ENCODE assay signal across 27 mouse cellular contexts in genomic region chr10:126295853-126296252, GRCm38 (mm10).
DNase-seq lines count a peak whose midpoint lies in the region; ATAC-seq and TF ChIP-seq lines count a peak whose summit lies in the region.
"Had no signal": no experiment of that assay in that cellular context is flagged by ENCODE, and none has a peak within 500 bp of the region (broad histone marks: within the 10 kb centered on the region; RNA-seq: fewer than 3 reads in every experiment).

No protein-coding gene starts in this region.

- no peak for ATAC-seq in monocyte, adult 5-6 weeks (replicated peaks; ENCODE audit: insufficient number of reproducible peaks, low FRiP score, low TSS enrichment, poor library complexity, severe bottlenecking)
- ATAC-seq: CD4-positive, CD25-positive, alpha-beta regulatory T cell, adult 4 months; forebrain, embryonic 15.5 days; inflammation-experienced regulatory T-cells, adult 6 months had no signal

- intact Hi-C loops in left cerebral cortex, postnatal 4 days (cut with DNase I), result no loop called here
- intact Hi-C loops in left cerebral cortex, adult 2 months (cut with DNase I), result loop anchor here (1.0 kb wide), 1 partner anchor 11 kb away; no protein-coding TSS in a partner anchor

- DNase-seq in left cerebral cortex, postnatal 4 days, result peak; percentile 2
- no peak for DNase-seq in left cerebral cortex, adult 2 months (ENCODE audit: extremely low spot score in 1 of 2, low spot score in 2 of 2)
- peak; percentile 70 for DNase-seq in adrenal gland, adult 2 months
- peak; percentile 42 for DNase-seq in adrenal gland, postnatal 10 days
- peak; percentile 14 for DNase-seq in lung, postnatal 10 days
- DNase-seq in c-Kit-positive CD71-positive TER-119-positive erythroid progenitor cells, embryonic 14.5 days (ENCODE audit: low spot score), result no peak
- DNase-seq: cerebellum, adult 11-12 months; cerebellum, adult 9-11 months; gastrocnemius, adult 2 months; heart, postnatal 14 days; kidney, adult 2 months; kidney, postnatal 10 days; midbrain, embryonic 14.5 days; right cerebral cortex, adult 18-20 months; spleen, adult 18-20 months; thymus, postnatal 14 days had no signal

- no peak for TF ChIP-seq CTCF in left cerebral cortex, adult 2 months (IDR thresholded peaks at IDR 0.05)

- H3K27ac ChIP-seq in left cerebral cortex, adult 2 months, result no peak overlapping the region
- H3K27ac ChIP-seq: embryonic facial prominence, embryonic 13.5 days; forebrain, embryonic 10.5 days; forebrain, embryonic 15.5 days; gastrocnemius, adult 2 months; hindbrain, embryonic 10.5 days; hindbrain, embryonic 15.5 days; limb, embryonic 12.5 days; liver, embryonic 15.5 days; neural tube, embryonic 15.5 days had no signal

- H3K4me3 ChIP-seq in left cerebral cortex, adult 2 months, result no peak overlapping the region
- H3K4me3 ChIP-seq: embryonic facial prominence, embryonic 13.5 days; forebrain, embryonic 10.5 days; forebrain, embryonic 15.5 days; gastrocnemius, adult 2 months; hindbrain, embryonic 10.5 days; hindbrain, embryonic 15.5 days; limb, embryonic 12.5 days; liver, embryonic 15.5 days; neural tube, embryonic 15.5 days had no signal

Comparison
In these comparisons a context has a peak if more than half of its experiments do, and no peak if none do; other contexts are left out.
1. DNase-seq: peak in left cerebral cortex, postnatal 4 days (single experiment), adrenal gland, adult 2 months (single experiment), adrenal gland, postnatal 10 days (single experiment) and lung, postnatal 10 days (single experiment); none in left cerebral cortex, adult 2 months (0 of 2) and c-Kit-positive CD71-positive TER-119-positive erythroid progenitor cells, embryonic 14.5 days (single experiment).